Mouse (Mus musculus) hindbrain, embryonic 11.5 days (tissue): ENCODE measurements around the gene Adap2. TPM values are rescaled to one million over a fixed set of nuclear protein-coding genes. Genes with fewer than 3 reads are reported as not detected.
"Not testable (repeated sequence)": the region's sequence is repeated elsewhere in the genome, so short reads cannot be mapped to it uniquely, and the experiment has no call there.

ENCODE experiments used
- ATAC-seq: fragments of 200-750 bp; cut with Nextera tagmentation; 2 replicates; pipeline ENCODE4 v1.8.0; 2017; ENCODE audit warnings: mild to moderate bottlenecking, moderate TSS enrichment, moderate library complexity; ENCODE audit not compliant: low FRiP score
- DNase-seq: peaks from one replicate; pipeline ENCODE4 v3.0.0-alpha.2; 2015; ENCODE audit warnings: low spot score
- H3K27ac ChIP-seq: fragments of 300-500 bp; sonication (generic); 2 replicates; pipeline ENCODE4 v1.5.1; 2014; ENCODE audit warnings: mild to moderate bottlenecking, low read depth, low read length
- H3K27me3 ChIP-seq: fragments of 300-500 bp; sonication (generic); 2 replicates; pipeline ENCODE4 v1.6.1; 2014; ENCODE audit warnings: mild to moderate bottlenecking, low read length, moderate library complexity, mixed read lengths; ENCODE audit not compliant: control insufficient read depth, insufficient read depth
- H3K36me3 ChIP-seq: fragments of 300-500 bp; sonication (generic); 2 replicates; pipeline ENCODE4 v1.6.1; 2014; ENCODE audit warnings: mild to moderate bottlenecking, low read length, moderate library complexity, mixed read lengths; ENCODE audit not compliant: control insufficient read depth, insufficient read depth
- H3K4me1 ChIP-seq: fragments of 300-500 bp; sonication (generic); replicated peaks from 2 replicates; pipeline ENCODE4 v1.6.1; 2014; ENCODE audit warnings: low read length, mixed read lengths; ENCODE audit not compliant: control insufficient read depth, insufficient read depth
- H3K4me2 ChIP-seq: fragments of 300-500 bp; sonication (generic); replicated peaks from 2 replicates; pipeline ENCODE4 v1.6.1; 2014; ENCODE audit warnings: mild to moderate bottlenecking, low read depth, low read length
- H3K4me3 ChIP-seq: fragments of 300-500 bp; sonication (generic); 2 replicates; pipeline ENCODE4 v1.5.1; 2014; ENCODE audit warnings: low read depth, low read length
- H3K9ac ChIP-seq: fragments of 300-500 bp; sonication (generic); 2 replicates; pipeline ENCODE4 v1.6.1; 2014; ENCODE audit warnings: low read depth, low read length
- H3K9me3 ChIP-seq: fragments of 300-500 bp; sonication (generic); 2 replicates; pipeline ENCODE4 v1.6.1; 2016; ENCODE audit warnings: low read length; ENCODE audit not compliant: control insufficient read depth
- WGBS: fragments of 180-500 bp; shearing (Covaris S2); extraction: QIAGEN DNeasy Blood & Tissue Kit; methylation state at CpG from one replicate; pipeline ENCODE4 v1.1.7; 2014; 5-methylcytosine and 5-hydroxymethylcytosine counted together
- polyA plus RNA-seq: library from polyadenylated mRNA; unstranded; fragments of >200 nt; fragmentation: Nextera tagmentation; extraction: Ambion mirVana; gene quantifications from 2 replicates; pipeline ENCODE4 v1.2.1, GENCODE M21; 2014

Adap2 gene
- polyA plus RNA-seq, 1 experiment from 2014 or later: 1.1 TPM

DNA sequence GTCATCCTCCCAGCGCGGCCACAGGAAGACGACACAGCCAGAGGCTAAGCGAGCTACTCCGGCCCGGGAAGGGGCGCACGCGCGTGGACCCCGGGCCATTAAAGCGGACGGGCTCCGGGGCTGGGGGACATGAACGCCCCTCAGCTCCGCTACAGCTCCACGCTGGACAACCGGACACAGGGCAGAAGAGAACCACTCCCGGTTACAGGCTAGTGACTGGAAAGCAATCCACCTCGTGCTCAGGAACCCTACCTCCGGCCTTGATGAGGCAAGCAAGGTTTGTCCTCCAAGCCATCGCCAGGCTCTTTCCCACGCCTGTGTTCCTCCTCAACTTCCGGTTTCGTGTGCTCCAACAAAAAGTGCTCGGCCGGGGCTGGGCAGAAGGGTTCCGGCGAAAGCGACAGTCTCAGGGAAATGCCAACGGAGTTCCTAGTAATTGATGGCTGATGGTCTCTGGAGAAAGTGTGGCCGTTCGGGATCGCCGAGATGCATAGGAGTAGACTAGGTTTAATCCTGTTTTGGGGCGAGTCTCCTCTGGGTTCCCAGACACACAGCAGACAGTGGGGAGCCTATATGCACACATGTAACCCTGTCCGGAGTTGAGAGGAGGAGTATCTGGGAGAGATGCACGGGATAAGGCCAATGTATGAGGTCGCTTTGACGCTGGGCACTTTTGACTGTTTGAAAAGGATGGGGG lies 11.9 kb upstream of the Adap2 start, which contains the start of gene Tefm:
Tefm (minus strand) TSS at position 351 of the 697 bp plus-strand sequence.
- Histone ChIP-seq H3K27ac (peak within 1 kb of the TSS; percentile 73), H3K4me2 (peak within 1 kb of the TSS; percentile 66), H3K9me3 (no peaks in the 10 kb centered on the region), H3K9ac (peak within 1 kb of the TSS; percentile 86), H3K4me1 (no peaks in the 10 kb centered on the region; the same call in 1 of the 2 replicates), H3K27me3 (no peaks in the 10 kb centered on the region), H3K36me3 (no peaks in the 10 kb centered on the region), H3K4me3 (peak within 1 kb of the TSS; percentile 69)
- peak; percentile 93 for ATAC-seq
- WGBS: under 1% methylated on average over 40 of the region's 40 CpGs
- peak; percentile 94 for DNase-seq

DNA sequence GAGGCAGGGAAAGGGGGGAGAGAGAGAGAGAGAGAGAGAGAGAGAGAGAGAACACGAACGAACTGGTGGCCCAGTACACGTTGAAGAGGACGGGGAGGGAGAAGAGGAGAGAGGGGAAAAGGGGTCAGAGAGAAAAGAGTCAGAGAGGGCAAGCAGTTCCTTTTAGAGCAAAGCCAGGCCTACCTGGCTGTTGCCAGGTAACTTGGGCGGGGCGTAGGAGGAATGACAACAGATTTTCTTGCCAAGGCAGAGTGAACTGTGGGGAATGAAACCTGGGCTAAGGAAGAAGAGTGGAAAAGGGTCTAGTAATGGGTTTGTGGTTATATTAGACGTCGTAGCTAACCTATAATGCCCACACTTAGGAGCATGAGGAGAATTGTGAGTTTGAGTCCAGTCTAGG lies 11.0 kb upstream of the Adap2 start:
- no peaks in the 10 kb centered on the region for H3K27me3 ChIP-seq
- no peak for ATAC-seq
- no peaks in the 10 kb centered on the region for H3K36me3 ChIP-seq
- H3K4me2 ChIP-seq: peak overlapping the region; percentile 66
- no peak overlapping the region for H3K4me3 ChIP-seq
- no peak for DNase-seq
- H3K4me1 ChIP-seq: no peaks in the 10 kb centered on the region; the same call in 1 of the 2 replicates
- no peak overlapping the region for H3K27ac ChIP-seq
- 0 out of 2 replicates have a peak overlapping the region, but pooled peaks have one; percentile 11 for H3K9ac ChIP-seq
- H3K9me3 ChIP-seq: no peaks in the 10 kb centered on the region
- WGBS: 49% methylated on average over 8 of the region's 8 CpGs

DNA sequence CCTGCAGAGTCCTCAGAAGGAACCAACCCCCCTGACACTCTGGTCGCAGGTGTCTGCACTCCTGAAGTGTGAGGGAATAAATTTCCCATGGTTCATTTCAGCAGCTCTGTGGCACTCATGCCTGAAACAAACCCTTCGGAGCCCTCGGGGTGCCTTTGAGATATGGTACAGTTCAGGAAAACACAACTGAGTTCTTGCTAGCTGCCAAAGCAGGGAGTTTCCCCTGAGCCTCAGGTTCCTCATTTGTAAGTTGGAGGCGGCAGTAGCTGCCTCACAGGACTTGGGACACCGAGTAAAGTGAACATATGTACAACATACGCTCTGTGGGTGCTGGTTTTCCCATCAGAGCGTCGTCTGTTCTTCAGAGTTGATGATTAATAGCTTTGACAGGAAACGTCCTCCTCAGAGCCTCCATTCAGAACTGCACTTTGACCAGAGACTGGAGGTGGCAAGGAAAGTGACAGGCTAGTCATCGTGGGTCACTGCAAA lies 8.1 kb upstream of the Adap2 start:
- Histone ChIP-seq H3K27ac (no peak overlapping the region), H3K27me3 (no peaks in the 10 kb centered on the region), H3K4me1 (no peaks in the 10 kb centered on the region; the same call in 1 of the 2 replicates), H3K4me3 (no peak overlapping the region), H3K9me3 (no peaks in the 10 kb centered on the region), H3K4me2 (no peak overlapping the region), H3K36me3 (no peaks in the 10 kb centered on the region), H3K9ac (no peak overlapping the region)
- DNase-seq: no peak
- ATAC-seq: no peak
- WGBS: 56% methylated on average over 10 of the region's 10 CpGs

- Histone ChIP-seq H3K27me3 (no peaks in the 10 kb centered on the region), H3K9ac (no peak overlapping the region), H3K4me1 (no peaks in the 10 kb centered on the region; the same call in 1 of the 2 replicates), H3K36me3 (no peaks in the 10 kb centered on the region), H3K4me3 (no peak overlapping the region), H3K4me2 (no peak overlapping the region), H3K27ac (no peak overlapping the region), H3K9me3 (no peaks in the 10 kb centered on the region)
- 76% methylated on average over 6 of the region's 6 CpGs for WGBS
- DNase-seq (no peak), ATAC-seq (no peak)
Observed at GRCm38 (mm10) chr11:80147748-80148147, 6.2 kb upstream of the Adap2 start.

DNA sequence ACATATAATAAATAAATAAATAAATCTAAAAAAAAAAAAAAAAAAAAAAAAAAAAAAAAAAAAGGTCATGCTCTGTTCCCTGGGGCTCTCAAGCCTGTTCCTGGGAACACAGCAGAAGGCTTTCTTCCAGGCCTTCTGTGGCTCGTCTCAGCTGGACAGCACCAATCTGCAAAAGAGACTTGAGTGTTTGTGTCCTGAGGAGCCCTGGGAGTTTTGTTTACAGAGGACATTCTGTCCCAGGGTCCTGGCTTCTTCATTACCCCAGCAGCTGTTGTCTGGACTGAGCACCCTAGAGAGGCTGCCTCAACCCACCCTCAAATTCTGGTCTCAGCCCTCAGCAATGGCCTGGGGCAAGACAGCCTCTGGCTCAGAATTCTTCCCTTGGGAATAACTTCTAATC lies 5.6 kb upstream of the Adap2 start:
- 39% methylated on average over 1 of the region's 1 CpGs for WGBS
- peaks cover 5% of the 10 kb centered on the region; the same call in 1 of the 2 replicates for H3K27me3 ChIP-seq
- no peaks in the 10 kb centered on the region for H3K36me3 ChIP-seq
- H3K4me3 ChIP-seq: no peak overlapping the region
- H3K4me1 ChIP-seq: no peaks in the 10 kb centered on the region
- no peak for ATAC-seq
- H3K4me2 ChIP-seq: no peak overlapping the region
- no peak overlapping the region for H3K9ac ChIP-seq
- no peaks in the 10 kb centered on the region for H3K9me3 ChIP-seq
- no peak overlapping the region for H3K27ac ChIP-seq
- DNase-seq: no peak

- ATAC-seq, H3K4me2 ChIP-seq, H3K4me1 ChIP-seq, H3K9me3 ChIP-seq, H3K27ac ChIP-seq, DNase-seq, H3K36me3 ChIP-seq, H3K4me3 ChIP-seq, H3K9ac ChIP-seq: not testable (repeated sequence)
- WGBS: 11% methylated on average over 1 of the region's 4 CpGs
- H3K27me3 ChIP-seq: peaks cover 11% of the 10 kb centered on the region
Observed at GRCm38 (mm10) chr11:80148974-80149373, 4.9 kb upstream of the Adap2 start.

GRCm38 (mm10) chr11:80149412-80150023 lies 4.4 kb upstream of the Adap2 start:
- ATAC-seq: no peak
- Histone ChIP-seq H3K36me3 (no peaks in the 10 kb centered on the region), H3K27me3 (peaks cover 17% of the 10 kb centered on the region), H3K27ac (no peak overlapping the region), H3K4me2 (no peak overlapping the region), H3K9ac (no peak overlapping the region), H3K4me1 (no peaks in the 10 kb centered on the region), H3K4me3 (no peak overlapping the region), H3K9me3 (no peaks in the 10 kb centered on the region)
- WGBS: 87% methylated on average over 8 of the region's 8 CpGs
- no peak for DNase-seq

DNA sequence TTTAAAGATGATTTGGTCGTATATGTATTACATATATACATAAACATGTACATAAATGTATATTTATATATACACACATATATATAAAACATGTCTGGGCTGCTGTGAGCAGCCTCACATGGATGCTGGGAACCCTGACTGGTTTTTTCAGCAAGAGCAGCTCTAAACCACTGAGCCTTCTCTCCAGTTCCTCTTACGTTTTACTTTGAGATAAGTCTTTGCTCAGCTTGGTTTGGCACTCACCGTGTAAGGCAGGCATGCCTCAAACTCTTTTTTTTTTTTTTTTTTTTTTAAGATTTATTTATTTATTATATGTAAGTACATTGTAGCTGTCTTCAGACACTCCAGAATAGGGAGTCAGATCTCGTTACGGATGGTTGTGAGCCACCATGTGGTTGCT lies 3.3 kb upstream of the Adap2 start:
- Histone ChIP-seq H3K9ac (no peak overlapping the region), H3K27ac (no peak overlapping the region), H3K27me3 (peaks cover 26% of the 10 kb centered on the region), H3K4me3 (no peak overlapping the region), H3K4me1 (no peaks in the 10 kb centered on the region), H3K9me3 (no peaks in the 10 kb centered on the region), H3K4me2 (no peak overlapping the region), H3K36me3 (no peaks in the 10 kb centered on the region)
- DNase-seq: no peak
- 81% methylated on average over 5 of the region's 5 CpGs for WGBS
- no peak for ATAC-seq

DNA sequence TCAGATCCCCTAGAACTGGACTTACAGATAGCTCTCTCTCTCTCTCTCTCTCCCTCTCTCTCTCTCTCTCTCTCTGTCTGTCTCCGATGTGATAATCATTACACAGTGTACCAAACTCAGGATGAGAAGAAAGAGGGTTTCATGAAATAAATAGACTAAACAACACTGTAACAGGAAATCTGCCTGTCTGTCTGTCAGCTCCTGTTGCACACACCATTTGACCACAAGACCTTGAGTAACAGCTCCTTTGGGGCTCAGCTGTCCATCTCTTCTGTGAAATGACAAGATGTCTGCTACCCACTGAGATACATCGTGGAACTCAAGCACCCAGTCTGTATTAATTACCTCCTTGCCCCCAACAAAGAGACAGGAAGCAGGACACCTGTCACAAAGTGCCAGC lies 2.4 kb upstream of the Adap2 start:
- DNase-seq: no peak
- Histone ChIP-seq H3K4me3 (no peak overlapping the region), H3K27ac (no peak overlapping the region), H3K27me3 (peaks cover 26% of the 10 kb centered on the region), H3K9me3 (no peaks in the 10 kb centered on the region), H3K9ac (no peak overlapping the region), H3K4me2 (no peak overlapping the region), H3K4me1 (no peaks in the 10 kb centered on the region), H3K36me3 (no peaks in the 10 kb centered on the region)
- 84% methylated on average over 2 of the region's 2 CpGs for WGBS
- ATAC-seq: no peak
